Mouse (Mus musculus) stomach, embryonic 15.5 days (tissue): ENCODE measurements at regions not wholly inside any gene's neighbourhood (a gene's known extent, or its start where the extent isn't known, plus 50 kb on each side); places are given as distances from the start of the nearest gene placed in this dataset.

Experiments used
- ATAC-seq: fragments of 200-750 bp; cut with Nextera tagmentation; 2 replicates; pipeline ENCODE4 v1.8.0; 2017; ENCODE audit warnings: low read depth, moderate number of reproducible peaks, moderate TSS enrichment; ENCODE audit not compliant: insufficient read depth, low FRiP score
- H3K27ac ChIP-seq: fragments of 300-500 bp; sonication (generic); 2 replicates; pipeline ENCODE4 v1.5.1; 2015; ENCODE audit warnings: mild to moderate bottlenecking, inconsistent platforms
- H3K27me3 ChIP-seq: fragments of 300-500 bp; sonication (generic); replicated peaks from 2 replicates; pipeline ENCODE4 v1.6.1; 2015; ENCODE audit warnings: inconsistent platforms
- H3K36me3 ChIP-seq: fragments of 300-500 bp; sonication (generic); 2 replicates; pipeline ENCODE4 v1.6.1; 2015; ENCODE audit warnings: inconsistent platforms
- H3K4me1 ChIP-seq: fragments of 300-500 bp; sonication (generic); 2 replicates; pipeline ENCODE4 v1.6.1; 2015; ENCODE audit warnings: inconsistent platforms
- H3K4me2 ChIP-seq: fragments of 300-500 bp; sonication (generic); 2 replicates; pipeline ENCODE4 v1.6.1; 2015; ENCODE audit warnings: mild to moderate bottlenecking, inconsistent platforms
- H3K4me3 ChIP-seq: fragments of 300-500 bp; sonication (generic); replicated peaks from 2 replicates; pipeline ENCODE4 v1.5.1; 2015; ENCODE audit warnings: inconsistent platforms
- H3K9ac ChIP-seq: fragments of 300-500 bp; sonication (generic); 2 replicates; pipeline ENCODE4 v1.6.1; 2015; ENCODE audit warnings: inconsistent platforms
- H3K9me3 ChIP-seq: fragments of 300-500 bp; sonication (generic); 2 replicates; pipeline ENCODE4 v1.6.1; 2016; ENCODE audit warnings: inconsistent platforms
- WGBS: fragments of 180-500 bp; shearing (Covaris S2); methylation state at CpG from one replicate; pipeline ENCODE4 v1.1.7; 2015; 5-methylcytosine and 5-hydroxymethylcytosine counted together

- no peak overlapping the region for H3K4me2 ChIP-seq
- 48% methylated on average over 2 of the region's 2 CpGs for WGBS
- ATAC-seq: no peak
- H3K9me3 ChIP-seq: no peaks in the 10 kb centered on the region
- no peaks in the 10 kb centered on the region for H3K36me3 ChIP-seq
- no peak overlapping the region for H3K27ac ChIP-seq
- H3K27me3 ChIP-seq: no peaks in the 10 kb centered on the region
- H3K4me3 ChIP-seq: no peak overlapping the region
- H3K9ac ChIP-seq: no peak overlapping the region
- H3K4me1 ChIP-seq: no peaks in the 10 kb centered on the region; the same call in 1 of the 2 replicates
Measured at GRCm38 (mm10) chr13:28516636-28517035, 259.3 kb downstream of the Gm11361 start.

- Histone ChIP-seq H3K27me3 (no peaks in the 10 kb centered on the region), H3K27ac (no peak overlapping the region), H3K36me3 (no peaks in the 10 kb centered on the region), H3K4me1 (no peaks in the 10 kb centered on the region; the same call in 1 of the 2 replicates), H3K9me3 (no peaks in the 10 kb centered on the region), H3K9ac (no peak overlapping the region), H3K4me2 (no peak overlapping the region), H3K4me3 (no peak overlapping the region)
- no peak for ATAC-seq
Measured at GRCm38 (mm10) chr13:28514245-28514644, 256.9 kb downstream of the Gm11361 start.

- H3K4me3 ChIP-seq: no peak overlapping the region
- 89% methylated on average over 7 of the region's 7 CpGs for WGBS
- H3K4me1 ChIP-seq: no peaks in the 10 kb centered on the region; the same call in 1 of the 2 replicates
- H3K9me3 ChIP-seq: no peaks in the 10 kb centered on the region
- ATAC-seq: no peak
- H3K4me2 ChIP-seq: no peak overlapping the region
- H3K9ac ChIP-seq: no peak overlapping the region
- H3K27ac ChIP-seq: no peak overlapping the region
- H3K27me3 ChIP-seq: no peaks in the 10 kb centered on the region
- H3K36me3 ChIP-seq: no peaks in the 10 kb centered on the region
Measured at GRCm38 (mm10) chr13:28513336-28513735, 256.0 kb downstream of the Gm11361 start.

GRCm38 (mm10) chr13:28512573-28513334 lies 255.4 kb downstream of the Gm11361 start:
- Histone ChIP-seq H3K9me3 (no peaks in the 10 kb centered on the region), H3K36me3 (no peaks in the 10 kb centered on the region), H3K27me3 (no peaks in the 10 kb centered on the region), H3K4me1 (peaks cover 5% of the 10 kb centered on the region), H3K4me2 (no peak overlapping the region), H3K27ac (peak overlapping the region; percentile 21; the same call in 1 of the 2 replicates), H3K9ac (no peak overlapping the region), H3K4me3 (no peak overlapping the region)
- WGBS: 62% methylated on average over 11 of the region's 11 CpGs
- ATAC-seq: no peak

- WGBS: 37% methylated on average over 2 of the region's 2 CpGs
- no peak overlapping the region for H3K4me3 ChIP-seq
- H3K36me3 ChIP-seq: no peaks in the 10 kb centered on the region
- ATAC-seq: peak; percentile 3; the same call in 1 of the 2 replicates
- peaks cover 9% of the 10 kb centered on the region for H3K4me1 ChIP-seq
- no peak overlapping the region for H3K9ac ChIP-seq
- no peak overlapping the region for H3K4me2 ChIP-seq
- H3K27me3 ChIP-seq: no peaks in the 10 kb centered on the region
- no peaks in the 10 kb centered on the region for H3K9me3 ChIP-seq
- peak overlapping the region; percentile 82; the same call in 1 of the 2 replicates for H3K27ac ChIP-seq
Measured at GRCm38 (mm10) chr13:28508184-28508583, 250.9 kb downstream of the Gm11361 start.

- Histone ChIP-seq H3K4me1 (peaks cover 9% of the 10 kb centered on the region), H3K27me3 (no peaks in the 10 kb centered on the region), H3K4me3 (no peak overlapping the region), H3K9me3 (no peaks in the 10 kb centered on the region), H3K36me3 (no peaks in the 10 kb centered on the region), H3K27ac (peak overlapping the region; percentile 82; the same call in 1 of the 2 replicates), H3K4me2 (no peak overlapping the region), H3K9ac (no peak overlapping the region)
- peak; percentile 77 for ATAC-seq
- WGBS: 24% methylated on average over 5 of the region's 5 CpGs
Measured at GRCm38 (mm10) chr13:28507783-28508182, 250.5 kb downstream of the Gm11361 start.

- 49% methylated on average over 3 of the region's 3 CpGs for WGBS
- Histone ChIP-seq H3K4me2 (no peak overlapping the region), H3K9ac (no peak overlapping the region), H3K9me3 (no peaks in the 10 kb centered on the region), H3K4me1 (peaks cover 11% of the 10 kb centered on the region), H3K4me3 (no peak overlapping the region), H3K36me3 (no peaks in the 10 kb centered on the region), H3K27me3 (no peaks in the 10 kb centered on the region), H3K27ac (peak overlapping the region; percentile 23; the same call in 1 of the 2 replicates)
- ATAC-seq: no peak
Measured at GRCm38 (mm10) chr13:28504340-28504739, 247.0 kb downstream of the Gm11361 start.

- H3K9me3 ChIP-seq: no peaks in the 10 kb centered on the region
- no peak overlapping the region for H3K4me2 ChIP-seq
- no peaks in the 10 kb centered on the region for H3K27me3 ChIP-seq
- peaks cover 3% of the 10 kb centered on the region; the same call in 1 of the 2 replicates for H3K4me1 ChIP-seq
- peak; percentile 35; the same call in 1 of the 2 replicates for ATAC-seq
- H3K27ac ChIP-seq: peak overlapping the region; percentile 26; the same call in 1 of the 2 replicates
- no peak overlapping the region for H3K4me3 ChIP-seq
- WGBS: 24% methylated on average over 2 of the region's 2 CpGs
- H3K36me3 ChIP-seq: no peaks in the 10 kb centered on the region
- H3K9ac ChIP-seq: no peak overlapping the region
Measured at GRCm38 (mm10) chr13:28502171-28502570, 244.8 kb downstream of the Gm11361 start.

GRCm38 (mm10) chr13:28500697-28501096 lies 243.4 kb downstream of the Gm11361 start:
- peaks cover 3% of the 10 kb centered on the region; the same call in 1 of the 2 replicates for H3K4me1 ChIP-seq
- H3K4me3 ChIP-seq: no peak overlapping the region
- WGBS: 95% methylated on average over 6 of the region's 6 CpGs
- H3K27ac ChIP-seq: no peak overlapping the region
- no peaks in the 10 kb centered on the region for H3K27me3 ChIP-seq
- no peak for ATAC-seq
- no peak overlapping the region for H3K9ac ChIP-seq
- no peaks in the 10 kb centered on the region for H3K36me3 ChIP-seq
- H3K4me2 ChIP-seq: no peak overlapping the region
- no peaks in the 10 kb centered on the region for H3K9me3 ChIP-seq

- H3K36me3 ChIP-seq: no peaks in the 10 kb centered on the region
- no peak overlapping the region for H3K4me3 ChIP-seq
- no peak for ATAC-seq
- no peaks in the 10 kb centered on the region for H3K27me3 ChIP-seq
- no peak overlapping the region for H3K27ac ChIP-seq
- peaks cover 3% of the 10 kb centered on the region; the same call in 1 of the 2 replicates for H3K4me1 ChIP-seq
- H3K9me3 ChIP-seq: no peaks in the 10 kb centered on the region
- H3K4me2 ChIP-seq: no peak overlapping the region
- no peak overlapping the region for H3K9ac ChIP-seq
- 88% methylated on average over 4 of the region's 4 CpGs for WGBS
Measured at GRCm38 (mm10) chr13:28497483-28497882, 240.2 kb downstream of the Gm11361 start.

GRCm38 (mm10) chr13:28492015-28492414 lies 234.7 kb downstream of the Gm11361 start:
- Histone ChIP-seq H3K9me3 (no peaks in the 10 kb centered on the region), H3K9ac (no peak overlapping the region), H3K4me2 (no peak overlapping the region), H3K4me1 (no peaks in the 10 kb centered on the region), H3K27me3 (no peaks in the 10 kb centered on the region), H3K36me3 (no peaks in the 10 kb centered on the region), H3K4me3 (no peak overlapping the region), H3K27ac (no peak overlapping the region)
- 62% methylated on average over 2 of the region's 2 CpGs for WGBS
- ATAC-seq: peak; percentile 56; the same call in 1 of the 2 replicates

- Histone ChIP-seq H3K27ac (no peak overlapping the region), H3K9ac (no peak overlapping the region), H3K36me3 (no peaks in the 10 kb centered on the region), H3K4me1 (no peaks in the 10 kb centered on the region; the same call in 1 of the 2 replicates), H3K9me3 (no peaks in the 10 kb centered on the region), H3K4me2 (no peak overlapping the region), H3K27me3 (no peaks in the 10 kb centered on the region), H3K4me3 (no peak overlapping the region)
- 70% methylated on average over 3 of the region's 3 CpGs for WGBS
- no peak; the same call in 1 of the 2 replicates for ATAC-seq
Measured at GRCm38 (mm10) chr13:28483727-28484126, 226.4 kb downstream of the Gm11361 start.
